Mouse (Mus musculus): ENCODE measurements around the gene Gm7073.

Gm7073 gene

GRCm38 (mm10) chrX:60539149-60539548 is at the start of gene Gm7073:
TSS of gene Gm7073 (minus strand) at chrX:60539249.
- DNase-seq (ENCODE audit: low spot score in 2 of 2), result no peak

GRCm38 (mm10) chrX:60570539-60570938 is 31.5 kb upstream of the Gm7073 start:
- no peak for DNase-seq (ENCODE audit: low spot score in 2 of 2)

- no peak for DNase-seq (ENCODE audit: low spot score in 2 of 2)
Observed at GRCm38 (mm10) chrX:60569047-60569446, 30.0 kb upstream of the Gm7073 start.

- no peak for DNase-seq (ENCODE audit: low spot score in 2 of 2)
Observed at GRCm38 (mm10) chrX:60555242-60555641, 16.2 kb upstream of the Gm7073 start.

GRCm38 (mm10) chrX:60547444-60548304 is 8.6 kb upstream of the Gm7073 start:
- DNase-seq (ENCODE audit: low spot score in 2 of 2), result peak; percentile 5 to 18

- DNase-seq (ENCODE audit: low spot score in 2 of 2), result peak in 1 of 2 experiments; percentile 8
Observed at GRCm38 (mm10) chrX:60547098-60547443, 8.0 kb upstream of the Gm7073 start.

- DNase-seq (ENCODE audit: low spot score in 2 of 2), result no peak
Observed at GRCm38 (mm10) chrX:60545906-60546305, 6.9 kb upstream of the Gm7073 start.

- DNase-seq (ENCODE audit: low spot score in 2 of 2), result no peak
Observed at GRCm38 (mm10) chrX:60545444-60545843, 6.4 kb upstream of the Gm7073 start.

GRCm38 (mm10) chrX:60544098-60544497 is 5.0 kb upstream of the Gm7073 start:
- no peak for DNase-seq (ENCODE audit: low spot score in 2 of 2)

GRCm38 (mm10) chrX:60542901-60543300 is 3.9 kb upstream of the Gm7073 start:
- no peak for DNase-seq (ENCODE audit: low spot score in 2 of 2)

GRCm38 (mm10) chrX:60503995-60504394 is 35.1 kb downstream of the Gm7073 start:
- peak in 1 of 2 experiments; percentile 6 for DNase-seq (ENCODE audit: low spot score in 2 of 2)

- DNase-seq (ENCODE audit: low spot score in 2 of 2), result no peak
Observed at GRCm38 (mm10) chrX:60497750-60498149, 41.3 kb downstream of the Gm7073 start.

- no peak for DNase-seq (ENCODE audit: low spot score in 2 of 2)
Observed at GRCm38 (mm10) chrX:60495308-60495707, 43.7 kb downstream of the Gm7073 start.

- DNase-seq (ENCODE audit: low spot score in 2 of 2), result no peak
Observed at GRCm38 (mm10) chrX:60463786-60464185, 75.3 kb downstream of the Gm7073 start.

- no peak for DNase-seq (ENCODE audit: low spot score in 2 of 2)
Observed at GRCm38 (mm10) chrX:60414563-60415111, 124.4 kb downstream of the Gm7073 start.

- no peak for DNase-seq (ENCODE audit: low spot score in 2 of 2)
Observed at GRCm38 (mm10) chrX:60405681-60406080, 133.4 kb downstream of the Gm7073 start.

GRCm38 (mm10) chrX:60404668-60405044 is 134.4 kb downstream of the Gm7073 start:
- peak; percentile 73 to 76 for DNase-seq (ENCODE audit: low spot score in 2 of 2)

GRCm38 (mm10) chrX:60403764-60404667 is 135.0 kb downstream of the Gm7073 start:
- DNase-seq (ENCODE audit: low spot score in 2 of 2), result peak; percentile 3 to 8

- peak in 1 of 2 experiments; percentile 5 for DNase-seq (ENCODE audit: low spot score in 2 of 2)
Observed at GRCm38 (mm10) chrX:60403062-60403763, 135.8 kb downstream of the Gm7073 start.

GRCm38 (mm10) chrX:60394292-60394691 is 144.8 kb downstream of the Gm7073 start:
- no peak for DNase-seq (ENCODE audit: low spot score in 2 of 2)

- DNase-seq (ENCODE audit: low spot score in 2 of 2), result no peak
Observed at GRCm38 (mm10) chrX:60386852-60387251, 152.2 kb downstream of the Gm7073 start.
